Mouse (Mus musculus): Measurements from ENCODE around the gene Tmem43. TPM values are rescaled to one million over a fixed set of nuclear protein-coding genes. Genes with fewer than 3 reads are reported as not detected.

The Tmem43 gene
- total RNA-seq, 2 experiments from 2014 or later: 28.4 to 32.1 TPM

- DNase-seq (ENCODE audit: low spot score in 2 of 2): no peak
Observed at GRCm38 (mm10) chr6:91488496-91489212, 15.2 kb downstream of the Tmem43 start.

GRCm38 (mm10) chr6:91489872-91490271 lies 16.4 kb downstream of the Tmem43 start:
- DNase-seq (ENCODE audit: low spot score in 2 of 2): peak in 1 of 2 experiments; percentile 14

GRCm38 (mm10) chr6:91491004-91491403 lies 17.5 kb downstream of the Tmem43 start:
- no peak for DNase-seq (ENCODE audit: low spot score in 2 of 2)

- DNase-seq (ENCODE audit: low spot score in 2 of 2): no peak
Observed at GRCm38 (mm10) chr6:91493053-91493452, 19.6 kb downstream of the Tmem43 start.

- DNase-seq (ENCODE audit: low spot score in 2 of 2): no peak
Observed at GRCm38 (mm10) chr6:91494526-91494925, 21.0 kb downstream of the Tmem43 start.

GRCm38 (mm10) chr6:91503302-91503701 lies 29.8 kb downstream of the Tmem43 start:
- no peak for DNase-seq (ENCODE audit: low spot score in 2 of 2)

- DNase-seq (ENCODE audit: low spot score in 2 of 2): no peak
Observed at GRCm38 (mm10) chr6:91506036-91506435, 32.5 kb downstream of the Tmem43 start.

GRCm38 (mm10) chr6:91508041-91508440 lies 34.5 kb downstream of the Tmem43 start:
- DNase-seq (ENCODE audit: low spot score in 2 of 2): no peak

- peak; percentile 75 to 78 for DNase-seq (ENCODE audit: low spot score in 2 of 2)
Observed at GRCm38 (mm10) chr6:91509326-91509725, 35.8 kb downstream of the Tmem43 start.

- DNase-seq (ENCODE audit: low spot score in 2 of 2): no peak
Observed at GRCm38 (mm10) chr6:91510211-91510610, 36.7 kb downstream of the Tmem43 start.

- DNase-seq (ENCODE audit: low spot score in 2 of 2): no peak
Observed at GRCm38 (mm10) chr6:91514135-91514534, 40.6 kb downstream of the Tmem43 start.

GRCm38 (mm10) chr6:91514737-91515362 lies 41.3 kb downstream of the Tmem43 start:
- no peak for DNase-seq (ENCODE audit: low spot score in 2 of 2)

GRCm38 (mm10) chr6:91515545-91516449 lies 42.3 kb downstream of the Tmem43 start, which contains the start of the genes Xpc and Lsm3:
Gene Xpc, minus strand, starts transcription at chr6:91515888.
Gene Lsm3, plus strand, starts transcription at chr6:91515928.
- DNase-seq (ENCODE audit: low spot score in 2 of 2): peak; percentile 99

GRCm38 (mm10) chr6:91518454-91519020 lies 45.0 kb downstream of the Tmem43 start:
- no peak for DNase-seq (ENCODE audit: low spot score in 2 of 2)

- no peak for DNase-seq (ENCODE audit: low spot score in 2 of 2)
Observed at GRCm38 (mm10) chr6:91522816-91523215, 49.3 kb downstream of the Tmem43 start.

- no peak for DNase-seq (ENCODE audit: low spot score in 2 of 2)
Observed at GRCm38 (mm10) chr6:91525544-91525943, 52.0 kb downstream of the Tmem43 start.

- no peak for DNase-seq (ENCODE audit: low spot score in 2 of 2)
Observed at GRCm38 (mm10) chr6:91527227-91527860, 53.8 kb downstream of the Tmem43 start.

- DNase-seq (ENCODE audit: low spot score in 2 of 2): no peak
Observed at GRCm38 (mm10) chr6:91528265-91528664, 54.8 kb downstream of the Tmem43 start.

GRCm38 (mm10) chr6:91530673-91531072 lies 57.2 kb downstream of the Tmem43 start:
- no peak for DNase-seq (ENCODE audit: low spot score in 2 of 2)

GRCm38 (mm10) chr6:91531276-91531675 lies 57.8 kb downstream of the Tmem43 start:
- DNase-seq (ENCODE audit: low spot score in 2 of 2): no peak

- DNase-seq (ENCODE audit: low spot score in 2 of 2): no peak
Observed at GRCm38 (mm10) chr6:91532661-91533060, 59.2 kb downstream of the Tmem43 start.

Data from layer of hippocampus, postnatal 10 days (tissue).